In genomic region chr3:101349542-101350307, GRCm38 (mm10) we compare ENCODE assay signal across 9 mouse cellular contexts. TPM values are rescaled to one million over a fixed set of nuclear protein-coding genes. Genes with fewer than 3 reads are reported as not detected.
A peak's percentile ranks its signal among the peaks of the same experiment; 100 is the strongest.
DNase-seq lines count a peak whose midpoint lies in the region; ATAC-seq and TF ChIP-seq lines count a peak whose summit lies in the region.
"Had no signal": no experiment of that assay in that cellular context is flagged by ENCODE, and none has a peak within 500 bp of the region (broad histone marks: within the 10 kb centered on the region; RNA-seq: fewer than 3 reads in every experiment).

No protein-coding gene starts in this region.

- no peak overlapping the region for H3K4me2 ChIP-seq in forebrain, embryonic 14.5 days (ENCODE audit: low read length)
- peak overlapping the region; percentile 43 for H3K4me2 ChIP-seq in liver, embryonic 11.5 days

- no peak for TF ChIP-seq CTCF in lung, adult 2 months (IDR thresholded peaks at IDR 0.05; ENCODE audit: insufficient read depth, low read length)

- no peaks in the 10 kb centered on the region for H3K36me3 ChIP-seq in forebrain, embryonic 14.5 days (ENCODE audit: control insufficient read depth, insufficient read depth, low read length)
- peaks cover 2% of the 10 kb centered on the region; the same call in 1 of the 2 replicates for H3K36me3 ChIP-seq in liver, embryonic 11.5 days (ENCODE audit: control insufficient read depth, insufficient read depth, low read length)

- peaks cover 14% of the 10 kb centered on the region for H3K4me1 ChIP-seq in forebrain, embryonic 14.5 days (ENCODE audit: control insufficient read depth, insufficient read depth, low read length)
- H3K4me1 ChIP-seq in liver, embryonic 11.5 days (replicated peaks; ENCODE audit: control insufficient read depth, insufficient read depth, low read length): peaks cover 35% of the 10 kb centered on the region
- H3K4me1 ChIP-seq in lung, adult 2 months (ENCODE audit: control insufficient read depth, insufficient read depth, low read length): no peaks in the 10 kb centered on the region

- H3K27ac ChIP-seq in forebrain, embryonic 14.5 days (ENCODE audit: low read depth, low read length): peak overlapping the region; percentile 44; the same call in 1 of the 2 replicates
- peak overlapping the region; percentile 25; the same call in 1 of the 2 replicates for H3K27ac ChIP-seq in liver, embryonic 11.5 days (ENCODE audit: low read depth, low read length)

- no peak overlapping the region for H3K9ac ChIP-seq in forebrain, embryonic 14.5 days (ENCODE audit: low read length)
- H3K9ac ChIP-seq in liver, embryonic 11.5 days (ENCODE audit: low read depth, low read length): peak overlapping the region; percentile 27

- H3K9me3 ChIP-seq in forebrain, embryonic 14.5 days (replicated peaks; ENCODE audit: control insufficient read depth, low read length): no peaks in the 10 kb centered on the region
- H3K9me3 ChIP-seq in liver, embryonic 11.5 days (ENCODE audit: control insufficient read depth, low read length): peaks cover 4% of the 10 kb centered on the region; the same call in 1 of the 2 replicates

- no peak for TF ChIP-seq POLR2A in lung, adult 2 months (IDR thresholded peaks at IDR 0.05; ENCODE audit: borderline replicate concordance, extremely low read depth, low read depth, low read length)

- peak; percentile 74 for ATAC-seq in forebrain, embryonic 14.5 days
- ATAC-seq in liver, embryonic 11.5 days (replicated peaks; ENCODE audit: low FRiP score): no peak
- no peak for ATAC-seq in inflammation-experienced regulatory T-cells, adult 6 months

- no peak overlapping the region for H3K4me3 ChIP-seq in forebrain, embryonic 14.5 days (ENCODE audit: low read depth, low read length)
- H3K4me3 ChIP-seq in liver, embryonic 11.5 days (ENCODE audit: low read depth, low read length): no peak overlapping the region
- H3K4me3 ChIP-seq in lung, adult 2 months (replicated peaks; ENCODE audit: extremely low read depth, low read depth, low read length): no peak overlapping the region

- 44% methylated on average over 6 of the region's 6 CpGs for WGBS in forebrain, embryonic 14.5 days
- 49% methylated on average over 6 of the region's 6 CpGs for WGBS in liver, embryonic 11.5 days
- WGBS in lung, adult 2 months: 72% methylated on average over 6 of the region's 6 CpGs

- DNase-seq in right cerebral cortex, adult 18-20 months: peak; percentile 35
- no peak for DNase-seq in right cerebral cortex, postnatal 36 days (ENCODE audit: low spot score in 2 of 2)
- DNase-seq in forebrain, embryonic 14.5 days (ENCODE audit: low spot score): peak; percentile 73
- no peak for DNase-seq in liver, embryonic 11.5 days (ENCODE audit: low spot score)
- DNase-seq in thymus, postnatal 10 days (ENCODE audit: low spot score in 2 of 2): peak; percentile 28 to 38
- no peak for DNase-seq in lung, adult 2 months
- DNase-seq in gastrocnemius, adult 8-10 months (ENCODE audit: low spot score in 2 of 2): no peak
- DNase-seq: left cerebral cortex, postnatal 4 days had no signal

- no peaks in the 10 kb centered on the region for H3K27me3 ChIP-seq in forebrain, embryonic 14.5 days (replicated peaks; ENCODE audit: control insufficient read depth, insufficient read depth, low read length)
- no peaks in the 10 kb centered on the region for H3K27me3 ChIP-seq in liver, embryonic 11.5 days (replicated peaks; ENCODE audit: control insufficient read depth, insufficient read depth, low read length)

RNA-seq across cellular contexts. Expression of gene Igsf3, which starts 27.2 kb away (rescaled TPM):
- polyA plus RNA-seq in forebrain, embryonic 14.5 days (2014; fragmentation: Nextera tagmentation; extraction: Ambion mirVana): 30.0 and 45.6 TPM in 2 replicates
- polyA plus RNA-seq in liver, embryonic 11.5 days (2014; fragmentation: Nextera tagmentation; extraction: Ambion mirVana): 16.6 and 17.3 TPM in 2 replicates
- polyA plus RNA-seq in lung, adult 2 months (2012; rRNA removed): 7.3 and 8.0 TPM in 2 replicates
- 1 to 10 TPM; 3.1 to 4.4 (median 3.4) TPM for total RNA-seq in gastrocnemius, adult 8-10 months (2022)
- 1 to 10 TPM in 2 of 3 experiments, under 1 TPM in 1; 0.53 to 1.6 (median 1.3) TPM for polyA plus RNA-seq in inflammation-experienced regulatory T-cells, adult 6 months (2017; shearing (Covaris generic))

Comparison
In these comparisons a context has a peak if more than half of its experiments do, and no peak if none do; other contexts are left out.
1. DNase-seq: peak in right cerebral cortex, adult 18-20 months (single experiment), forebrain, embryonic 14.5 days (single experiment) and thymus, postnatal 10 days (2 of 2); none in right cerebral cortex, postnatal 36 days (0 of 2), liver, embryonic 11.5 days (single experiment), lung, adult 2 months (single experiment) and gastrocnemius, adult 8-10 months (0 of 2).